Mouse (Mus musculus) c-Kit-positive CD71-negative TER-119-negative erythroid progenitor cells, embryonic 14.5 days (primary cell): Measurements from ENCODE around the gene RPS10-NUDT3.

Experiments used
- DNase-seq: peaks from one replicate; pipeline ENCODE4 v3.0.0-alpha.2; 2013; ENCODE audit warnings: low read depth

The RPS10-NUDT3 gene

GRCm38 (mm10) chr17:27574470-27575115, 60.4 kb downstream of the RPS10-NUDT3 start:
- no peak for DNase-seq

- DNase-seq: no peak
Observed at GRCm38 (mm10) chr17:27573772-27574320, 61.2 kb downstream of the RPS10-NUDT3 start.

- no peak for DNase-seq
Observed at GRCm38 (mm10) chr17:27571315-27571714, 63.7 kb downstream of the RPS10-NUDT3 start.

GRCm38 (mm10) chr17:27568228-27568627, 66.8 kb downstream of the RPS10-NUDT3 start:
- no peak for DNase-seq

- no peak for DNase-seq
Observed at GRCm38 (mm10) chr17:27565942-27566267, 69.1 kb downstream of the RPS10-NUDT3 start.

- DNase-seq: peak; percentile 84
Observed at GRCm38 (mm10) chr17:27565163-27565941, 69.7 kb downstream of the RPS10-NUDT3 start, which contains the start of gene AI413582. AI413582 (minus strand) TSS chr17:27565756.

- no peak for DNase-seq
Observed at GRCm38 (mm10) chr17:27564391-27565162, 70.4 kb downstream of the RPS10-NUDT3 start.

- DNase-seq: no peak
Observed at GRCm38 (mm10) chr17:27563771-27564244, 71.2 kb downstream of the RPS10-NUDT3 start.

GRCm38 (mm10) chr17:27561809-27562526, 73.1 kb downstream of the RPS10-NUDT3 start:
- DNase-seq: no peak

GRCm38 (mm10) chr17:27560926-27561480, 74.0 kb downstream of the RPS10-NUDT3 start:
- no peak for DNase-seq

GRCm38 (mm10) chr17:27559596-27559995, 75.4 kb downstream of the RPS10-NUDT3 start:
- no peak for DNase-seq

GRCm38 (mm10) chr17:27558845-27559244, 76.2 kb downstream of the RPS10-NUDT3 start:
- DNase-seq: no peak

- no peak for DNase-seq
Observed at GRCm38 (mm10) chr17:27557927-27558661, 76.9 kb downstream of the RPS10-NUDT3 start.

GRCm38 (mm10) chr17:27557181-27557926, 77.7 kb downstream of the RPS10-NUDT3 start:
- DNase-seq: no peak

- peak; percentile 81 for DNase-seq
Observed at GRCm38 (mm10) chr17:27556315-27557011, 78.6 kb downstream of the RPS10-NUDT3 start, which contains the start of gene Hmga1. Hmga1 (plus strand) TSS chr17:27556497.

GRCm38 (mm10) chr17:27555512-27556172, 79.4 kb downstream of the RPS10-NUDT3 start:
- peak; percentile 90 for DNase-seq

GRCm38 (mm10) chr17:27555075-27555511, 79.9 kb downstream of the RPS10-NUDT3 start:
- no peak for DNase-seq
